Mouse (Mus musculus) neural tube, embryonic 15.5 days (tissue): ENCODE measurements around the gene Foxr1. TPM values are rescaled to one million over a fixed set of nuclear protein-coding genes. Genes with fewer than 3 reads are reported as not detected.
"Not testable (repeated sequence)": the region's sequence is repeated elsewhere in the genome, so short reads cannot be mapped to it uniquely, and the experiment has no call there.

Experiments used
- ATAC-seq: fragments of 200-750 bp; cut with Nextera tagmentation; 2 replicates; pipeline ENCODE4 v1.8.0; 2017; ENCODE audit warnings: mild to moderate bottlenecking, moderate TSS enrichment, moderate library complexity; ENCODE audit not compliant: low FRiP score
- H3K27ac ChIP-seq: fragments of 300-500 bp; sonication (generic); replicated peaks from 2 replicates; pipeline ENCODE4 v1.5.1; 2015; ENCODE audit warnings: mild to moderate bottlenecking, inconsistent platforms
- H3K27me3 ChIP-seq: fragments of 300-500 bp; sonication (generic); replicated peaks from 2 replicates; pipeline ENCODE4 v1.6.1; 2015; ENCODE audit warnings: inconsistent platforms
- H3K36me3 ChIP-seq: fragments of 300-500 bp; sonication (generic); 2 replicates; pipeline ENCODE4 v1.6.1; 2015; ENCODE audit warnings: inconsistent platforms
- H3K4me1 ChIP-seq: fragments of 300-500 bp; sonication (generic); 2 replicates; pipeline ENCODE4 v1.6.1; 2015; ENCODE audit warnings: inconsistent platforms
- H3K4me2 ChIP-seq: fragments of 300-500 bp; sonication (generic); 2 replicates; pipeline ENCODE4 v1.6.1; 2015; ENCODE audit warnings: inconsistent platforms, mild to moderate bottlenecking, moderate library complexity
- H3K4me3 ChIP-seq: fragments of 300-500 bp; sonication (generic); replicated peaks from 2 replicates; pipeline ENCODE4 v1.5.1; 2015; ENCODE audit warnings: mild to moderate bottlenecking, inconsistent platforms
- H3K9ac ChIP-seq: fragments of 300-500 bp; sonication (generic); replicated peaks from 2 replicates; pipeline ENCODE4 v1.6.1; 2015; ENCODE audit warnings: mild to moderate bottlenecking, inconsistent platforms
- H3K9me3 ChIP-seq: fragments of 300-500 bp; sonication (generic); replicated peaks from 2 replicates; pipeline ENCODE4 v1.6.1; 2016; ENCODE audit warnings: inconsistent platforms
- WGBS: fragments of 180-500 bp; shearing (Covaris S2); methylation state at CpG from one replicate; pipeline ENCODE4 v1.1.7; 2015; ENCODE audit warnings: mixed read lengths; 5-methylcytosine and 5-hydroxymethylcytosine counted together
- polyA plus RNA-seq: library from polyadenylated mRNA; unstranded; fragments of >200 nt; fragmentation: Nextera tagmentation; extraction: Ambion mirVana; gene quantifications from 2 replicates; pipeline ENCODE4 v1.2.1, GENCODE M21; 2015

Foxr1 gene
- polyA plus RNA-seq, 1 experiment from 2014 or later, result not detected

GRCm38 (mm10) chr9:44474327-44474726 lies 33.4 kb upstream of the Foxr1 start:
- peaks cover 13% of the 10 kb centered on the region for H3K4me1 ChIP-seq
- no peak for ATAC-seq
- no peak overlapping the region for H3K27ac ChIP-seq
- H3K9me3 ChIP-seq, result no peaks in the 10 kb centered on the region
- H3K4me2 ChIP-seq, result no peak overlapping the region
- H3K9ac ChIP-seq, result no peak overlapping the region
- H3K36me3 ChIP-seq, result no peaks in the 10 kb centered on the region
- H3K4me3 ChIP-seq, result no peak overlapping the region
- 57% methylated on average over 1 of the region's 1 CpGs for WGBS
- H3K27me3 ChIP-seq, result no peaks in the 10 kb centered on the region

DNA sequence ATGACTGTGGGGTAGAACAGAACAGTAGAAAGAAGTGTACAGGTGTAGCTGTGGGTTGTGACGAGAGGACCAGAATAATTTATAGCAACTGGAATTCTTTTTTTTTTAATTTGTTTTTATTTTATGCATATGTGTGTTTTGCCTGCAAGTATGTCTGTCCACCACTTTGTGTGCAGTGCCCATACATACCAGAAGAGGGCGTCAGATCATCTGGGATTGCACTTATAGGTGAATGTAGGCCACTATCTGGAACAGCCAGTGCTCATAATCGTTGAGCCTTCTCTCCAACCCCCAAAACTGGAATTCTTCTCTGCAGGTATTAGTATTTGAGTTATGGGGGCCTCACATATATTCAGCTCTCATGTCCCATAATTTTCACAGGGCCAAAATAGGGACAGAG lies 32.2 kb upstream of the Foxr1 start:
- Histone ChIP-seq H3K27ac (no peak overlapping the region), H3K9ac (no peak overlapping the region), H3K4me1 (peaks cover 23% of the 10 kb centered on the region), H3K27me3 (no peaks in the 10 kb centered on the region), H3K36me3 (no peaks in the 10 kb centered on the region), H3K4me3 (no peak overlapping the region), H3K4me2 (no peak overlapping the region), H3K9me3 (no peaks in the 10 kb centered on the region)
- ATAC-seq, result no peak
- 59% methylated on average over 3 of the region's 3 CpGs for WGBS

DNA sequence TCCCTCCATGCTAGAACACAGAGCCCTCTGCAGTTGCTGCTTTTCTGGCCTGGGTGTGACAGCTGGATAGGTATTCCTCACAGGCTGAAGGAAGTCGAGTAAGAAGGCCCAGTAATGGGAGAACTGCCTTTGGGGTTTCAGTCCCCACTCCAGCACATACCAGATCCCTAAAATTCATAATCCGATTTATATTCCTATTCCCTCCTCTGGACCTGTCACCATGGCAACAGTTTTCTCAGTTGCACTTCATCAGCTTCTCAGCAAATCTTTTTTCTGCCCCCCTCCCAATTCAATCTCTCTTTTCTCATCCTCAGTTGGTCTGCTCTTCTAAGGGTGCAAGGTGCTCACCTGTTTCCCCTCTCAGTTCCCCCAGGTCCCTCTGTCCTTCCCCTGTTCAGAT lies 27.9 kb upstream of the Foxr1 start:
- Histone ChIP-seq H3K4me2 (no peak overlapping the region), H3K4me1 (peaks cover 14% of the 10 kb centered on the region; the same call in 1 of the 2 replicates), H3K27ac (peak overlapping the region; percentile 60; the same call in 1 of the 2 replicates), H3K9ac (no peak overlapping the region), H3K27me3 (no peaks in the 10 kb centered on the region), H3K36me3 (no peaks in the 10 kb centered on the region), H3K9me3 (no peaks in the 10 kb centered on the region), H3K4me3 (no peak overlapping the region)
- ATAC-seq, result no peak
- WGBS, result 47% methylated on average over 2 of the region's 2 CpGs

- Histone ChIP-seq H3K9me3 (no peaks in the 10 kb centered on the region), H3K36me3 (no peaks in the 10 kb centered on the region), H3K27me3 (no peaks in the 10 kb centered on the region), H3K4me1 (peaks cover 14% of the 10 kb centered on the region; the same call in 1 of the 2 replicates), H3K27ac (peak overlapping the region; percentile 60; the same call in 1 of the 2 replicates), H3K9ac (no peak overlapping the region), H3K4me3 (no peak overlapping the region), H3K4me2 (no peak overlapping the region)
- 58% methylated on average over 7 of the region's 7 CpGs for WGBS
- no peak for ATAC-seq
Measured at GRCm38 (mm10) chr9:44468224-44468623, 27.3 kb upstream of the Foxr1 start.

DNA sequence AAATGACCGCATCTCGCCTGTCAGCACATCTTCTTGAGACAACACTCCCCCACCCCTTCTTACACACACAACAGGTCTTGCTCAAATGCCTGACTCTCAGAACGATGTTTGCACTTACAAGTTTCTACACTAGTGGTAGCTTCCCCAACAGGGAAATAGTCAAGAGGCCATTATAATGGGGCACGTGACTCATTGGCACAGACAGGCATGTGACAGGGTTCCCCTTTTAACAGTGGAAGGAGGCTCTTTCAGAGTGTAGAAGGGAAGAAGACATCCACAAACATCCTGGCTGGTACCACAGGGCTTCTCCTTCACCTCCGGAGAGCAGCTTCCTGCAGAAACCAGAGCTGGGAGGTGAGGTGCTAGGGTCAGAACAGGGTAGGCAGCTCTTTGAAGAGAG lies 21.0 kb upstream of the Foxr1 start:
- no peak for ATAC-seq
- Histone ChIP-seq H3K27ac (no peak overlapping the region), H3K36me3 (no peaks in the 10 kb centered on the region), H3K9ac (no peak overlapping the region), H3K4me1 (peaks cover 14% of the 10 kb centered on the region), H3K4me2 (no peak overlapping the region), H3K27me3 (no peaks in the 10 kb centered on the region), H3K9me3 (no peaks in the 10 kb centered on the region), H3K4me3 (no peak overlapping the region)
- WGBS, result 85% methylated on average over 5 of the region's 5 CpGs

DNA sequence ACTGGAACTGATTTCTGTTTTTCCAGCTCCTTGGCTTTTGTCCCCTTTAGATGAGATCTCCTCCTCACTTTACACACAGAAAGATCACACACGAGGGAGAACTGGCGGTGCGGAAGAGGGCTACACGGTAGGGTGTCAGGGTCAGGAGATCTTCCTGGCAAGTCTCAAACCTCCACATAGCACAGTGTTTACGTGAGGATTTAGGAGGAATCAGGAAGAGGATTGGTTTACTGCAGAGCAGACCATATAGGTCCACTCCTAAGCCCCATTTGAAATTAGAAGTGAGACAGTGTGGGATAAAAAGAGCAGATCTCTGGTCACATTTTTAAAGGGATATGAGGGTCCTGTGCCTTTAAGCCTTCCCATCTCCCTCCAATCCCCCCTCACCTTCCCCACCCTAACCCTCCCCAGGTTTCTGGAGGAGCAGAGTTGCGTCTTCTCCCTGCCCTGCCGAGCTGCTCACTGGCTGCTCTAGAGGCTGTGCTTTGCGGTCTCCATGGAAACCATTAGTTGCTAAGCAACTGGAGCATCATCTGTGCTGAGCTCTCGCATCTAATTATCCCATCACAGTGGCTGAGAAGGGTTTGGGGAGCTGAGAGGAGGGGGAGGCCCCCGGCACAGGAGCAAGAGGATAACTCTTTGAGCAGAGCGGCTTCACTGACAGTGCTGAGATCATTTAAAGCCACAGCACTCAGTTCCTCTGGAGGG lies 16.3 kb upstream of the Foxr1 start:
- peak overlapping the region; percentile 44 for H3K9ac ChIP-seq
- peaks cover 13% of the 10 kb centered on the region; the same call in 1 of the 2 replicates for H3K27me3 ChIP-seq
- peak overlapping the region; percentile 16 for H3K4me3 ChIP-seq
- no peaks in the 10 kb centered on the region for H3K36me3 ChIP-seq
- H3K9me3 ChIP-seq, result no peaks in the 10 kb centered on the region
- H3K27ac ChIP-seq, result peak overlapping the region; percentile 90
- peaks cover 37% of the 10 kb centered on the region for H3K4me1 ChIP-seq
- peak overlapping the region; percentile 52 for H3K4me2 ChIP-seq
- ATAC-seq, result peak; percentile 96
- 3% methylated on average over 11 of the region's 11 CpGs for WGBS

DNA sequence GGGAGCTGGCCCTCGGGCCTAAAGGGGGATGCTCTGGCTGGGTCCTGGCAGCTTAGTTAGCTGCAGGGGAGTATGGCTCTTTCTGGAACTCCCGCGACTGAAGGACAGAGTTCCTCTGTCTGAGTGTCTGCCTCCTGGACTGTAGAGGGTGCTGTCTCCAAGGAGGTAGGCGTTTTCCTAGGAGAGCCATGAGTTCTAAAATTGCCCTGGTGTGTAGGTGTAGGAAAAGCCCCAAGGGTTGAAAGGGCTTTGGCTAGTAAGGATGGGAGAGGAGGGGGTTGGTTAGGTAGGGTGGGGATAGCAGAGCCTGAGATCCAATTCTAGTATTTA lies 13.9 kb upstream of the Foxr1 start, which contains the start of gene Upk2:
Upk2 (minus strand) TSS at position 86 of the 330 bp plus-strand sequence.
- Histone ChIP-seq H3K4me2 (peak within 1 kb of the TSS; percentile 9; the same call in 1 of the 2 replicates), H3K36me3 (no peaks in the 10 kb centered on the region), H3K4me1 (peaks cover 37% of the 10 kb centered on the region), H3K9ac (no peak within 1 kb of the TSS), H3K27me3 (peaks cover 13% of the 10 kb centered on the region; the same call in 1 of the 2 replicates), H3K27ac (no peak within 1 kb of the TSS), H3K4me3 (no peak within 1 kb of the TSS), H3K9me3 (no peaks in the 10 kb centered on the region)
- 31% methylated on average over 4 of the region's 4 CpGs for WGBS
- no peak for ATAC-seq

GRCm38 (mm10) chr9:44454132-44454890 lies 13.4 kb upstream of the Foxr1 start:
- no peaks in the 10 kb centered on the region for H3K9me3 ChIP-seq
- no peak overlapping the region for H3K27ac ChIP-seq
- WGBS, result 11% methylated on average over 14 of the region's 14 CpGs
- peak; percentile 72 for ATAC-seq
- no peak overlapping the region for H3K4me3 ChIP-seq
- H3K4me1 ChIP-seq, result peaks cover 37% of the 10 kb centered on the region
- H3K9ac ChIP-seq, result no peak overlapping the region
- H3K36me3 ChIP-seq, result no peaks in the 10 kb centered on the region
- H3K4me2 ChIP-seq, result peak overlapping the region; percentile 9; the same call in 1 of the 2 replicates
- H3K27me3 ChIP-seq, result peaks cover 13% of the 10 kb centered on the region; the same call in 1 of the 2 replicates

- Histone ChIP-seq H3K4me2 (no peak overlapping the region), H3K27ac (no peak overlapping the region), H3K36me3 (no peaks in the 10 kb centered on the region), H3K27me3 (peaks cover 13% of the 10 kb centered on the region; the same call in 1 of the 2 replicates), H3K9ac (no peak overlapping the region), H3K9me3 (no peaks in the 10 kb centered on the region), H3K4me3 (no peak overlapping the region), H3K4me1 (peaks cover 10% of the 10 kb centered on the region)
- no peak for ATAC-seq
Measured at GRCm38 (mm10) chr9:44450387-44450786, 9.5 kb upstream of the Foxr1 start.

DNA sequence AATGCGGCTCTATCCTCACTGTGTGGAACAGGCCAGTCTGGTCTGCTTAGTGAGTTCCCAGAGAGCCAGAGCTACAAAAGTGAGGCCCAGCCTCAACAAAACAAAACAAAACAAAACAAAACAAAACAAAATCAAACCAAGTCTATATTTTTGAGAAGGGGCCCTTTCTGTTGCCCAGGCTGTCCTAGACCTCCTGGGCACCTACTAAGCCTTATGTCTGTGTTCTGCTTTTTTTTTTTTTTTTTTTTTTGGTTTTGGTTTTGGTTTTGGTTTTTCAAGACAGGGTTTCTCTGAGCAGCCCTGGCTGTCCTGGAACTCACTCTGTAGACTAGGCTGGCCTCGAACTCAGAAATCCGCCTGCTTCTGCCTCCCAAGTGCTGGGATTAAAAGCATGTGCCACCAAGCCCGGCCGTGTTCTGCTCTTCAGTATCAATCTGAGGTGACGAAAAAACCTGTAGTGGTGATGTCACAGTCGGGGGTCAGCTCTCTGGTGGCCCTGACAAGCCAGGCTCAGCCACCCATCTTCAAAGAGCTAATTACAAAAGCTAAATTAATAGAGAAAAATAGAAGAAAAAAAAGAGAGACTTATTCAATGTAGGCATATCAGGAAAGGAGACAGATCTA lies 3.6 kb upstream of the Foxr1 start:
- H3K9ac ChIP-seq, H3K4me2 ChIP-seq, H3K4me1 ChIP-seq, ATAC-seq, H3K27ac ChIP-seq, H3K9me3 ChIP-seq, H3K36me3 ChIP-seq, H3K4me3 ChIP-seq, H3K27me3 ChIP-seq: not testable (repeated sequence)
- WGBS, result 90% methylated on average over 7 of the region's 7 CpGs

GRCm38 (mm10) chr9:44435747-44436146 lies 5.2 kb downstream of the Foxr1 start:
- no peak for ATAC-seq
- 75% methylated on average over 6 of the region's 6 CpGs for WGBS
- Histone ChIP-seq H3K36me3 (no peaks in the 10 kb centered on the region), H3K27ac (no peak overlapping the region), H3K27me3 (no peaks in the 10 kb centered on the region), H3K4me1 (0 out of 2 replicates have a peak, but pooled peaks cover 2% of the 10 kb centered on the region), H3K4me2 (no peak overlapping the region), H3K4me3 (no peak overlapping the region), H3K9ac (no peak overlapping the region), H3K9me3 (no peaks in the 10 kb centered on the region)
